Mouse (Mus musculus): ENCODE measurements around the gene Mgat1. TPM values are rescaled to one million over a fixed set of nuclear protein-coding genes. Genes with fewer than 3 reads are reported as not detected.

Gene Mgat1
- polyA plus RNA-seq, 1 experiment from 2014 or later: 81.9 TPM

- in situ Hi-C loops (cut with MboI; ENCODE audit: low pct_unique_long_range_greater_than_20kb): no loop called here
- no peak for TF ChIP-seq CTCF (IDR thresholded peaks at IDR 0.05)
- CTCF ChIA-PET: interaction anchor here (1.2 kb wide), 1 partner anchor 10 kb away, joined by 4 read pairs; no protein-coding TSS in a partner anchor
- POLR2A ChIA-PET: no interaction called here
- ATAC-seq (no peak), DNase-seq (ENCODE audit: low read depth, low spot score) (no peak)
- no peaks in the 10 kb centered on the region for H3K27me3 ChIP-seq
Measured at GRCm38 (mm10) chr11:49261313-49261855, 17.4 kb downstream of the Mgat1 start.

DNA sequence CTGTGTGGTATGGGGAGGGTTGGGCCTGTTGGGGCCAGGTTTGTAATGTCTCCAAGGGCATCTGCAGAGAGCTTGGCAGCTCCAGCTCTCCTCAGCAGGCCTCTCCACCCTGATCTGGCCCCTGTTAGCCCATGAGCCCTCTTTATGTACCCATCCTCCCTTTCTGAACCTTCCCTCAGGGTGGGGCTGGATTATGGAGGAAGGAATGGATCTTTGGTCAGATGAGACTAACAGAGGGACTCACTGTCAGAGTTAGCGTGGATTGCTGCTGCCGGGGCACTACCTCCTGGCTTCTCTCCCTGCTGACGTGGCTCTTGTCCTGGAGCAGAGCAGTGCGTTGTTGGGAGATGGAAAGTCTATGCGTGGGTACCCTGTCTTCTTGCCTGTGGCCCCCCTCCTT lies 18.3 kb downstream of the Mgat1 start:
- no peak for TF ChIP-seq CTCF (IDR thresholded peaks at IDR 0.05)
- ChIA-PET CTCF (interaction anchor here (1.2 kb wide), 1 partner anchor 9 kb away, joined by 4 read pairs; no protein-coding TSS in a partner anchor), POLR2A (no interaction called here)
- H3K27me3 ChIP-seq: no peaks in the 10 kb centered on the region
- in situ Hi-C loops (cut with MboI; ENCODE audit: low pct_unique_long_range_greater_than_20kb): no loop called here
- ATAC-seq (no peak), DNase-seq (ENCODE audit: low read depth, low spot score) (no peak)

- DNase-seq (ENCODE audit: low read depth, low spot score) (no peak), ATAC-seq (no peak)
- H3K27me3 ChIP-seq: no peaks in the 10 kb centered on the region
- ChIA-PET CTCF (no interaction called here), POLR2A (interaction anchor here (1.2 kb wide), 1 partner anchor 61 kb away, joined by 3 read pairs; no protein-coding TSS in a partner anchor)
- in situ Hi-C loops (cut with MboI; ENCODE audit: low pct_unique_long_range_greater_than_20kb): no loop called here
- no peak for TF ChIP-seq CTCF (IDR thresholded peaks at IDR 0.05)
Measured at GRCm38 (mm10) chr11:49263149-49263548, 19.2 kb downstream of the Mgat1 start.

GRCm38 (mm10) chr11:49264081-49264480 lies 20.1 kb downstream of the Mgat1 start:
- no peak for DNase-seq (ENCODE audit: low read depth, low spot score)
- TF ChIP-seq CTCF (IDR thresholded peaks at IDR 0.05): no peak
- CTCF ChIA-PET: no interaction called here
- H3K27me3 ChIP-seq: no peaks in the 10 kb centered on the region
- ATAC-seq: no peak
- POLR2A ChIA-PET: interaction anchor here (1.2 kb wide), 1 partner anchor 62 kb away, joined by 3 read pairs; no protein-coding TSS in a partner anchor
- in situ Hi-C loops (cut with MboI; ENCODE audit: low pct_unique_long_range_greater_than_20kb): no loop called here

DNA sequence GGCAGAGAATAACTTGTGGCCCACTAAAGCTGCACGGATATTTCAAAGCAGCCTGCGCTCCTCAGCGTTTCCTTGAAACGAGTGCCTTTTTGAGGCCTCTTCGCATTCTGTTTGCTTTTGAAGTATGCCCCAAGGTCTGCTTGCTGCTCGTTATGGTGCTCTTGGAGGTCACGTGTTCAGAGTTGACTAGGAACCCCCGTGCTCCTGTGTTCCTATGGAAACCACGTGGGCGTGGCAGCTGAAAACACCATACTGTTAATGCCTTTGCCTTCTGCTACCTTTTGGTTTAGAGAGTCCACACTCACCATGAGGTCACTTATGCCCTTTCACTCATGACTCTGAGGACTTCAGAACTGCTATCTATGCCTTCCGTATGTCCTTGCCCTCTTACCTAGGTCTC lies 20.6 kb downstream of the Mgat1 start:
- TF ChIP-seq CTCF (IDR thresholded peaks at IDR 0.05): no peak
- ChIA-PET CTCF (interaction anchor here (3.5 kb wide), 1 partner anchor 60 kb away, joined by 7 read pairs; no protein-coding TSS in a partner anchor), POLR2A (interaction anchor here (3.3 kb wide), 1 partner anchor 10 kb away, joined by 9 read pairs; no protein-coding TSS in a partner anchor)
- H3K27me3 ChIP-seq: no peaks in the 10 kb centered on the region
- in situ Hi-C loops (cut with MboI; ENCODE audit: low pct_unique_long_range_greater_than_20kb): loop anchor here (5.0 kb wide), 1 partner anchor 72 kb away; no protein-coding TSS in a partner anchor
- ATAC-seq (no peak), DNase-seq (ENCODE audit: low read depth, low spot score) (no peak)

GRCm38 (mm10) chr11:49265101-49265500 lies 21.1 kb downstream of the Mgat1 start:
- TF ChIP-seq CTCF (IDR thresholded peaks at IDR 0.05): no peak
- ChIA-PET CTCF (interaction anchor here (0.9 to 3.5 kb wide), 3 partner anchors 11 to 140 kb away, joined by 3 to 7 read pairs (median 3); no protein-coding TSS in a partner anchor), POLR2A (interaction anchor here (3.3 kb wide), 1 partner anchor 11 kb away, joined by 9 read pairs; no protein-coding TSS in a partner anchor)
- ATAC-seq (no peak), DNase-seq (ENCODE audit: low read depth, low spot score) (no peak)
- H3K27me3 ChIP-seq: no peaks in the 10 kb centered on the region
- in situ Hi-C loops (cut with MboI; ENCODE audit: low pct_unique_long_range_greater_than_20kb): loop anchor here (5.0 kb wide), 1 partner anchor 73 kb away; no protein-coding TSS in a partner anchor

GRCm38 (mm10) chr11:49266671-49267070 lies 22.7 kb downstream of the Mgat1 start:
- in situ Hi-C loops (cut with MboI; ENCODE audit: low pct_unique_long_range_greater_than_20kb): loop anchor here (5.0 kb wide), 1 partner anchor 74 kb away; no protein-coding TSS in a partner anchor
- ChIA-PET POLR2A (interaction anchor here (1.6 to 3.3 kb wide), 2 partner anchors 12 to 20 kb away, joined by 9 to 15 read pairs; no protein-coding TSS in a partner anchor), CTCF (interaction anchor here (1.6 to 3.5 kb wide), 4 partner anchors 19 to 139 kb away, joined by 3 to 7 read pairs (median 4); no protein-coding TSS in a partner anchor)
- no peak for DNase-seq (ENCODE audit: low read depth, low spot score)
- ATAC-seq: no peak
- no peak for TF ChIP-seq CTCF (IDR thresholded peaks at IDR 0.05)
- H3K27me3 ChIP-seq: no peaks in the 10 kb centered on the region

DNA sequence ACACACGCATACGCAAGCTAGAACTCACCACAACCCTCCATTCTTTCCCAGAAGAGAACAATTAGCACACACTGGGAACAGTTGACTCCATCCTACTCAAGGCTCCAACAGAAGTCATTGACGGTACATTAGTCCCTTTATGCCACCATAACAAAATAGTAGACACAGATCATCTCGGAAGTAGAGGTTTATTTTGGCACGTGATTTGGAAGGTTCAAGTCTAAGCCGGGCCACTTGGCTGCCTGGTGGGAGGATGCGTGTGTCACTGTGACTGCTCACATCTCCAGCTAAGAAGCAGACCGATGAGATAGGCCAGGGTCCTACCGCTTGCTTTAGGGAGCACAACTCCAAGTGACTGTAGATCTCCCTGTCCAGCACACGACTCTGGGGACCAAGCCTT lies 23.3 kb downstream of the Mgat1 start:
- POLR2A ChIA-PET: interaction anchor here (0.9 to 3.3 kb wide), 4 partner anchors 13 to 468 kb away, joined by 3 to 15 read pairs (median 6); partner anchors contain the start of gene Zfp62
- TF ChIP-seq CTCF (IDR thresholded peaks at IDR 0.05): no peak
- DNase-seq (ENCODE audit: low read depth, low spot score): no peak
- no peaks in the 10 kb centered on the region for H3K27me3 ChIP-seq
- in situ Hi-C loops (cut with MboI; ENCODE audit: low pct_unique_long_range_greater_than_20kb): loop anchor here (5.0 kb wide), 1 partner anchor 75 kb away; no protein-coding TSS in a partner anchor
- CTCF ChIA-PET: interaction anchor here (1.0 to 3.5 kb wide), 4 partner anchors 20 to 67 kb away, joined by 3 to 7 read pairs (median 4); no protein-coding TSS in a partner anchor
- no peak for ATAC-seq

GRCm38 (mm10) chr11:49267970-49268579 lies 24.1 kb downstream of the Mgat1 start:
- DNase-seq (ENCODE audit: low read depth, low spot score) (no peak), ATAC-seq (peak; percentile 69)
- in situ Hi-C loops (cut with MboI; ENCODE audit: low pct_unique_long_range_greater_than_20kb): loop anchor here (5.0 kb wide), 1 partner anchor 76 kb away; no protein-coding TSS in a partner anchor
- no peak for TF ChIP-seq CTCF (IDR thresholded peaks at IDR 0.05)
- ChIA-PET POLR2A (interaction anchor here (0.9 to 1.6 kb wide), 3 partner anchors 21 to 469 kb away, joined by 3 to 15 read pairs (median 4); partner anchors contain the start of gene Zfp62), CTCF (interaction anchor here (1.0 to 3.5 kb wide), 3 partner anchors 36 to 67 kb away, joined by 3 to 7 read pairs (median 5); no protein-coding TSS in a partner anchor)
- H3K27me3 ChIP-seq: no peaks in the 10 kb centered on the region

- in situ Hi-C loops (cut with MboI; ENCODE audit: low pct_unique_long_range_greater_than_20kb): loop anchor here (5.0 kb wide), 2 partner anchors 77 to 162 kb away; no protein-coding TSS in a partner anchor
- no peak for TF ChIP-seq CTCF (IDR thresholded peaks at IDR 0.05)
- CTCF ChIA-PET: interaction anchor here (0.8 kb wide), 2 partner anchors 22 to 78 kb away, joined by 3 read pairs; no protein-coding TSS in a partner anchor
- DNase-seq (ENCODE audit: low read depth, low spot score) (no peak), ATAC-seq (no peak)
- POLR2A ChIA-PET: no interaction called here
- H3K27me3 ChIP-seq: no peaks in the 10 kb centered on the region
Measured at GRCm38 (mm10) chr11:49269761-49270160, 25.8 kb downstream of the Mgat1 start.

Data from Patski (cell line).